Mouse (Mus musculus) adrenal gland (tissue): Measurements from ENCODE around the gene Fam189a2.

Experiments
- intact Hi-C: fragments of 180-260 bp; cut with DNase I; formaldehyde crosslinking; loops from one replicate; pipeline ENCODE4 v1.15.1; 2025
- long read RNA-seq, 2 experiments: library from polyadenylated mRNA; unstranded; transcript quantifications; one replicate each; pipeline ENCODE4 v2.0.0; 2020; ENCODE audit warnings: borderline replicate concordance in 1 of 2; ENCODE audit not compliant: insufficient replicate concordance in 1 of 2

The Fam189a2 gene
- long read RNA-seq, experiment 1, partial matches to known transcripts: 1 of 1 reads
- long read RNA-seq, experiment 1, other reads (novel, unspliced or antisense): 0 of 1 reads
- long read RNA-seq, experiment 2, partial matches to known transcripts: 1 of 1 reads
- long read RNA-seq, experiment 2, other reads (novel, unspliced or antisense): 0 of 1 reads

DNA sequence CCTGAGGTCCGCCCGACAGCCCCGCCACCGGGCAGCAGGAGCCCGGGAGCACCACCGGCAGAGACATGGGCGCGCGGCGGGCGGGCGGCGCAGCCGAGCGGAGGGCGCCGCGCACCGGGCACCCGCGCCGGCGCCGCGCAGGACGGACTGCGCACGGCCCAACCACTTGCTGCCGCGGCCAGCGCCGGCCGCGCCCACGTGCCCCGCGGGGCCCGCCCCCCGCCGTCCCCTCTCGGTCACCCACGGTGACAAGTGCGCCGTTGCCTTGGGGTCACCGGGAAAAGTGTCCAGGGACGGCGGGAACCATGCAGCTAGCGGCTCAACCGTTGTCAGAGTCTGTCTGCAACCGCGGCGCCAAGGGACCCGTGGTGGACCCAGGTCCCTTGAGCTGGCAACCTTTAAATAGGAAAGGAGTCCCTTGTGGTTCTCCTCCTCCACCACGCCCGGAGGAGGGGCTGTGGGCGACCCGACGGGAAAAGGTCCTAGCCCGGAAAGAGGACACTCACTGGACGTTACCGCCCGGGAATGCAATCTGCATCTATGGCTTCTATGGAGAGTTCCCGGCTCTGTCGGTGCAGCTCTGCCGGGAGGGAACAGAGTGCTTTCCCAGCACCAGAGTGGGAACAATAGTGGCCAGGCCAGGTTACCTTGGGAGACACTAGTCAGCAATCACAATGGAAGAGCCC, at the start of gene Fam189a2:
Gene Fam189a2 (minus strand): TSS at position 149 of the 686 bp plus-strand sequence.
- intact Hi-C loops: loop anchor here (5.0 kb wide), 1 partner anchor 59 kb away; no protein-coding TSS in a partner anchor

DNA sequence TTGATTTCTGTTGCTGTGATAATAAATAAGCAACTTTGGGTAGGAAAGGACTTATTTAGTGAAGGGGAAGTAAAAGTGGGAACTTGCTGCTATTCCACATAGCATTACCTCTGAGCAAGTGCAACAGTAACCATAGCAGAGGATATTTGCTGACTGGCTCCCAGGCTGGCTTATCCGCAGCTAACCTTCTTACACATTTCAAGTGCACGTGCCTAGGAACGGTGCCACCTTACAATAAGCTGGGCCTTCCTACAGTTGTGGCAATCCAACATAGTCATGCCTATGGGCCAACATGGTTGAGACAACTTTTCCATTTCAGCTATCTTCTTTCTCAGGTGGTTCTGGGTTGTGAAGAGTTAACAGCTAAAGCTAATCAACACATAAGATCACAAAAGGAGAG, 46.8 kb upstream of the Fam189a2 start:
- intact Hi-C loops: no loop called here

DNA sequence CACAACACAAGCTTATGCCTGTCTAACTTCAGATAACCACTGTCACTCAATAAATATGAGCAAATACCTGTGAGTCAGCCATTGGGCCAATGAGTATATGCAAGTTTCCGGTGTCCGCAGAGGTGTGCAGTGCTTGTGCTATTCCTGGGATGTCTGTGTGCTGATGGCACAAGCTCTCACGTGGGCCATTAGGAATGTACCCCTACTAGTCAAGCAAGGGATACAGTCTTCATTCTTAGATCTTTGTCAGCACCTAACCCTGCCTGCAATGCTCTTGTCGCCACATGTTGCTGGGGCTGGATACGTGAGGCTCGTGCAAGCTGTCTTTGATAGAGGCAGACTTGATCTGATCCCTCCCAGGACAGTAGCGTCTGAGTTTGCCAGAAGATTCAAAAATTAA, 45.7 kb upstream of the Fam189a2 start:
- intact Hi-C loops: no loop called here

DNA sequence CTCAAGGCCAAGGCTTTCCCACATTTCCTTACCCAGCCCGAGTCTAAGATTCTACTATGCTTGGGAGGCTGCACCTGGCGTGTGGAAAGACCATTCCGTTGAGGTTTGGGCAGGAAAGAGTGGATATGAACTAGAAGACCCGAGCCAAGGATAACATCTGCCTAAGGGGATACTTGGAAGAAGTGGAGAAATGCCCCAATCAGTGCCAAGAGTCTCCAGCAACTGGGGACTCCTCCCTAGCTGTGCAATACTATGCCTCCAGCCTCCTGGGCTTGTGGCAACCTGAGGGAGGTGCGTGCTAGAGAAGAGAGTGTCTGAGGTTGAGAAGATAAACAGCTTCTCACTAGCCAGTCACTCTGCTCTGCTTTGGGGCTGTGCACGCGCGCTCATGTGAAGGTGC, 45.1 kb upstream of the Fam189a2 start:
- intact Hi-C loops: no loop called here

DNA sequence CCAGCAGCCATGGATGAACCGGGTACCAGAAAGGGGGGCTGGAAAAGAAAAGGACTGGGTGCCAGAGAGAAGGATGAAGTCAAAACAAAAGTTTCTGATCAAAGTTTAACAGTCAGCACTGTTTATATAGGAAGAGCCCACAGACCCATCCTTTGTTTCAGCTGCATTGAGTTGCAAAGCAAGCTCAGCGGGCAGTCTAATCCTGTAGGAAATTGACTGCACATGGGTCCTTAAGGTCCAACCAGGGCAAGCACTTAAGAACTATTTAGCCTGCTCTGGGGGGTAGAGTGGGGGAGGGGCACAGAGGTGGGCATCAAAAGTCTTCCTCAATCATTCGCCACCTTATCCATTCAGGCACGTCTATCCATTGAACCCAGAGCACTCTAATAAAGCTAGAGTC, 42.3 kb upstream of the Fam189a2 start:
- intact Hi-C loops: no loop called here

DNA sequence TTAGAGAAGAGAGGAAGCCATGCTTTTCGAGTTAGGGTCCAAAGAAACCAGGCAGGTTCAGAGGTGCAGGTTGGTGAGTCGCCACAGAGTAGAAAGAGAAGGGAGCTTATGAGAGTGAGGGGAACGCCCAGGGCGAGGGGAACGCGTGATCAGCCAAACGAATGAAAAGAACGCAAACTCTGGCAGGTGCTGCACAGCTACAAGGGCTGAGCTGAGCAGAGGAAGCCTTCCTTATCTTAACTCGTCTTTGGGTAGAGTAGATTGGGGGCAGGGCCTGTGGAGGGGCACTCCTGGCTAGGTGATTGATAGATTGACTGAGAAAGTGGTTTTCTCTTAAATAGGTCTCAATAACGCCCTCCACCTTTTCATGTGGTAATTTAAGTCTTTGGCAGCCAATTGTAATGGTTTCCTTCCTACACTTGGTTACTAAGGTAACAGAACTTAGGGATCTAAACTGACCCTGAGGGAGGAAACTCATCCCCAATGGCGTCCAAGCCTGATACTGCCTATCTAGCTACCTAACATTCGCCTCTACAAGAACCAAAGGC, 33.6 kb upstream of the Fam189a2 start:
- intact Hi-C loops: no loop called here

DNA sequence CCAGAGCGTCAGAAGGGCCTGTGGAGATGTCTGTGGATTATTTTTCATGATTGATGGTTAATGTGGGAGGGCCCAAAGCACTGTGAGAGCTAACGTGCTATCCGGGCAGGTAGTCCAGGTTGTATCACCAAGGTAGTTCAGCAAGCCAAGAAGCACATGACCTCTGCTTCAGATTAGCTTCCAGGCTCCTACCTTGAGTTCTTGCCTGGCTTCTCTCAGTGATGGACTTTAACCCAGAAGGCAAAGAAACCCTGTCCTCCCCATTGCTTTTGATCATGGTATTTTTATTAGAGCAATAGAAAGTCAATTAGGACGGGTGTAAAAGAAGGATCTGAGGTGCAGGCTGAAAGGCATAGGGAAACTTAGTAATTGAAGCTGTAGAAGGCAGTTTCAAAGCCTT, 32.8 kb upstream of the Fam189a2 start:
- intact Hi-C loops: no loop called here

DNA sequence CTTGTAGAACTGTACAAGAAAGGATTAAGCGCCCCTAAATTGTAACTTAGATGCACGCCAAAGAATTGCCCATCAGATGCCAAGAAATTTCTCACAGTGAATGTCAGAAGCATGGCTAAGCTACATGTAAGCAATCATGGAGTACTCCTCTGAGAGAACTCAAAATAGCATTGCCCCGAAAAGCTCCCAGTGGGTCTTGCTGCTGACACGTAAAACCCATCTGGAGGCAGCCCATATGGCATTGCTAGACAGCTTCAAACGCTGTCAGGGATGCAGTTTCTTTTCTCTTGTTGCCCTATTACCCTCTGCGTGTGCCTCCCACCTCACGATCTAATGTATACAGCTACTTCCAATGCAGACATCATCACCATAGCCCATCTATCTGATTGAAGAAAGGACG, 28.0 kb upstream of the Fam189a2 start:
- intact Hi-C loops: no loop called here

DNA sequence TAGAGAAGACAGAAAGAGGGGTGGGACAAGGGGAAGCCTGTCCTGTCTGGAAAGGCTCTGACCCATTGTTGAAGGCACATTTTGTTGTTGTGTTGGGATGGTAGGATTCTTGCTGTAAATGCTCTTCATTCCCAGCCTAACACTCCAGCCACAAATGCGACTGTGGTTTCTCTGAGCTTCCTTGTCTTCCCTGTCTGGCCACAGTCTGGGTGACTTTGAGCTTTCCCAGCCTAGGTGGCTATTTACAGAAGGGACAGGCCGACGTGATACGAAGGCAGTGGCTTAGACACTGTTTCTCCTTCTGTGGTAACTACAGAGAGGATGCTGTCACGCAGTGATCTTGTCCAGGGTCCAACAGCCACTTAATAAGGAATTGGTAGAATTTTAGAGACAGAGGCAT, 27.2 kb upstream of the Fam189a2 start:
- intact Hi-C loops: no loop called here

DNA sequence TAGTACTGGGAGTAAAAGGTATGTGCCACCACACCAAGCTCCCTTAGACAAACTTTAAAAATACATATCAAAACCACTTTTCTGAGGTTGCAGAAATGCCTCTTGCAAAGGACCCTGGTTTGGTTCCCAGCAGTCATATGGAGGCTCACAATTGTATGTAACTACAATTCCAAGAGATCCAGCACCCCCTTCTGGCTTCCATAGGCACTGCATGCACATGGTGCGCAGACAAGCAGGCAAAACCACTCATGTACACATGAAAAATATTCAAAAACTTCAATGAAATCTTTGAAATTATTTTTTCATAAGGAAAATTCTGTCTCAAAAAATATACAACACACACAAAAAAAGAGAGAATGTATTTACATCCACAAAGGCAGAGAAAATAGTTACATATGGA, 26.1 kb upstream of the Fam189a2 start:
- intact Hi-C loops: no loop called here

DNA sequence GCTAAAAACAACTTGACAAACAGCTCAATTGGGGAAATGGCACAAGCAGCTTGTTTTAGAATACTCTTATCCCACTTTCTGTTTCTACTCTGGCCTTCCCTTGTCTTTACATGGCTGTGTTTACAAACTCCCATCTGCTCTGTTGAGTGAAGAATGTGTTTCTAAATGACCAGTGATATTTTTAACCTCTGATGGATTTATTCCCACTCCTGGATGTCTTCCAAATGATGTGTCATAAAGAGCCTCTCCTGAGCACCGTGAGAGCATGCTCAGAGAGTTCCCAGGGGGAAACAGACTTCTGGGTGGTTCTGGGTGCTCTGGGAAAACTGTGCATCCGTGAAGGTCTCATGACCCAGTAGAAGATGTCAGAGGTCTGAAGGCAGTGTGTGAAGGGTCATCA, 24.1 kb upstream of the Fam189a2 start:
- intact Hi-C loops: no loop called here

DNA sequence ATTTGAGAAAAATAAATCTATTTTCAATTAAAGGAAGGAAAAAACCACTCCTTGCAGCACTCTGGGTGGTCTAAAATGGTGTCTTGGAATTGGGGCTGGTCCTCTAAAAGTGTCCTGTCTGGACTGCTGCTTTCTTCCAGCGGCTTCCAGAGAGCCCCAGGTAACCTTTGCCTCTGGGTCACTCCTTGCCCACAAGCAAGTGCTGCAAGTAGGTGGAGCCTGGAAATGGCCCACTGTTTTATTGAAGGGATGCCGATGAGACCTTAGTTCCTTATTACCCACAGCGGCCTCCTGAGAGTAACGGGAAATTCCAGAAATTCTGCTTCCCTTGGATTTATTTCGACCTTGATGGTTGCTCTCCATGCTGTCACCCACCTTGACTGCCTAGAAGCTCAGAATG, 23.4 kb upstream of the Fam189a2 start:
- intact Hi-C loops: no loop called here

DNA sequence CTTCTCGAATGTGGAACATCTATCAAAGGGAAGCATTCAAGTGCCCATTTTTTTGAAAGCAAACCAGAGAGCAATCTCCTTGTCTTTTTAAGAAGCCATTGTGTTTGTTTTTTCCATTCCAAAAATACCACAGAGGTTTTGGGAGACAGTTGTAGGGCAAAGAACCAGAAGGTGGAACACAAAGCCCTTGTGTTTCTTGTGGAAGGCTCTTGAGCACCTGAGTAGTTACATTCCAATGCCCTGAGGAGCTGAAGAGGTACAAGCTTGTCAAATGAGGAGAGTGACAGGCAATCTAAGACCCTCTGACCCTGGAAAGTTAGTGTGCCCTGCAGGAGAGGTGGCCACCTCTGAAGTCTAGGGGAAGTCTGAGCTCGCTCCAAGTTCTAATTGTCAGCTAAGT, 19.7 kb upstream of the Fam189a2 start:
- intact Hi-C loops: no loop called here

DNA sequence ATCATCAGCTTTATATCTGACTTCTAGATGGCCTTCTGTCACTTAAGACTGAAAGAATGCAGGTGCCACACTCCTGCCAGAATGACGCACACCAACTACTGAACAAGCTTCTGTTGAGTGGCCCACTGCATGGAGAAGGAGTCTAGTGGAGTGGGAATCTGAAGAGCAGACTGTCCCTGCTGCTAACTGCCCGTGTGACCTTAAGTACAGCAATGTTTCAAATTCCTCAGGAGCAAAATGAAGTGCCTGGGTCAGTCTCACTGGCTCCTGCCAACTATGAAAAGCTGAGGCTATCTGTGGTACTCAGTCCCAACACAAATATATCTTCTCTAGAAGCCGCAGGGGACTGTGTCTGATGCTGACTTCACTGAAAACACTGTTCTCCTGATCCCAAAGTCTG, 18.5 kb upstream of the Fam189a2 start:
- intact Hi-C loops: no loop called here

DNA sequence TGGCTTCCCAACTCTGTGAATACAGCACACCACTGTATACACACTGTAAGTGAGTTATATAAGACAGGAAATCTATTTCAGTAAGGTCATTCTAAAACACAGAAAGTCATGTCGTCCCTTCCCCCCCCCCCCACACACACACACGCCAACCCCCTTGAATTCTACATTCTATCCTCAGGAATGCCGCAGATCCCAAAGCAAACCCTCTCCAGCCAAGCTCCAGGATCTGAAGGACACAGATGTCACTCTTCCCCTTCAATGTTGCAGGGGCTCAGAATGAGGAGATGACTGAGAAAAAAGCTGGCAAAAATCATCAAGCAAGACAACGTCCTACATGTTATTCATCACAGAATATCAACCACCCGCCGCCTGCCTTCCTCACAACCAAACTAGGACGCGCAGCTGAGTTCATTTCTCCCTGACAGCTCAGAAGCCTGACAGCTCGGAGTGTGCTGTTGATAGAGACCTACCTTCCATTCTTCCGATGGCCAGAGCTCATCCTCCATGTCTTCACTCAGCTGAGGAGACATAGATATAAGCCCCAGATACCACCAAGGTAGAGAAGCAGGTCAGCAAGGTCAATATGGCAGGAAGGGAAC, 15.7 kb upstream of the Fam189a2 start:
- intact Hi-C loops: no loop called here

DNA sequence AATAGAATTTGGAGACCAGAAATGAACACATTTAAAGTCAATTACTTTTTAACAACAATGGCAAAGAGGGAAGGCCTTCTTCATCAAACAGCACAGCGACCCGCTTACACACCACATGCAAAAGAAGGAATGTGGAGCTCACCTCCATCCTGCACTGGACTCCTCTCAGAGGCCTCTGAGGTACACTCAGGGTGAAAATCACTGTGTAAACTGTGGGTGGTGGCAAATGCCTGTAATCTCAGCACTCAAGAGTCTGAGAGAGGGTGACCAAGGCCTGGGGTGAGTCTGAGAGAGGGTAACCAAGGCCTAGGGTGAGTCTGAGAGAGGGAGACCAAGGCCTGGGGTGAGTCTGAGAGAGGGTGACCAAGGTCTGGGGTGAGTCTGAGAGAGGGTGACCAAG, 11.6 kb upstream of the Fam189a2 start:
- intact Hi-C loops: no loop called here

DNA sequence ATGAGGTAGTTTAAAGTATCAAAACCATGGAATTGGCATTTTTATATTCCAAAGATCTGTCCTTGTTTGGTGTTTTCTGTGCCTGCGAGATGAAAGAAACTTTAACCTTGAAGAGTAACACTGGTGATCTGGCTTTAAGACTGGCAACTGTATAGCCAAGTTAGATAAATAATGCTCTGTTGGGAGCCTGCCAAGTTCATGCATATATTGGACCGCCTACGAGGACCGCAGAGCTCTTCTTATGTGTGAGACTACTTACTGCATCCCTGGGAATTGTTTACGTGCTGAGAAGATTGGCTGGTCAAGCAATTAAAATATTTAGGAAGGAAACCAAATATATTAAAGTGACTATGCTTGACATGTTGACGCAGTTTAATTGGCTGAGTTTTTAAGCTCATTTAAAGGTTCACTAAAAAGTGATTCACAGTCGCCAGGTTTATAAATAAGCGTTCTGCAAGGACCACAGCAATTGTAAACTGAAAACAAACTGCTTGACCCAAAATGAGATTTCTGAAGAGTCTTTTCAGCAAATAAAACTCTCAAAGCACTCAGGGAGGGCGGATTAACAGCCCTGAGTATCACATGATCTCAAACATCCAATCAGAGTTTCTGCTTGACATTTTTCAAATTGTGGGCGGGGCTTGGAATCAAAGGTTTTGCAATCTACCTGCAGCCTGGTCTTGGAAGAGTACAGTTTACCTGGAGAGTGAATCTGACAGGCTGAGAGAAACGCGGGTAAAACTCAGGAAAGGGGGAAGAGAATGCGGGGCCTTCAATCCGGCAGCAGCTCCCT, 8.4 kb upstream of the Fam189a2 start:
- intact Hi-C loops: no loop called here

DNA sequence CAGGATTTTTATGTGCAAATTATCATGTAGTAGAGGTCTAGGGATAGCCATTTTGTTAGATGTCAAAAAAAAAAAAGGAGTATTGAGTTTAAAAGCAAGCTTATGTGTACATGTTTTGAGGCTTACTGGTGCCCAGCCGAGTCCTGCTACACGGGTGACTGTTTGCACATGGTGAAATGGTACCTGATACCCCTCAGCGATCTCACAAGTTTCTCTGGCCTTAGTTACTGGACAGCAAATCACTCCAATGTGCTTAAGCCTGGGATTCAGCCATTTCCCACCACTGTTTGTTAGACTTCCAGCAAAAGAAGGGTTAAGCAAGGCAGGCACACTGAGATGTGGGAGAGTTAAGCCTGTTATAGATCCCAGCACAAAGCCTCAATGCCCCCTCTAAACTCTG, 3.5 kb upstream of the Fam189a2 start:
- intact Hi-C loops: loop anchor here (5.0 kb wide), 1 partner anchor 62 kb away; no protein-coding TSS in a partner anchor

DNA sequence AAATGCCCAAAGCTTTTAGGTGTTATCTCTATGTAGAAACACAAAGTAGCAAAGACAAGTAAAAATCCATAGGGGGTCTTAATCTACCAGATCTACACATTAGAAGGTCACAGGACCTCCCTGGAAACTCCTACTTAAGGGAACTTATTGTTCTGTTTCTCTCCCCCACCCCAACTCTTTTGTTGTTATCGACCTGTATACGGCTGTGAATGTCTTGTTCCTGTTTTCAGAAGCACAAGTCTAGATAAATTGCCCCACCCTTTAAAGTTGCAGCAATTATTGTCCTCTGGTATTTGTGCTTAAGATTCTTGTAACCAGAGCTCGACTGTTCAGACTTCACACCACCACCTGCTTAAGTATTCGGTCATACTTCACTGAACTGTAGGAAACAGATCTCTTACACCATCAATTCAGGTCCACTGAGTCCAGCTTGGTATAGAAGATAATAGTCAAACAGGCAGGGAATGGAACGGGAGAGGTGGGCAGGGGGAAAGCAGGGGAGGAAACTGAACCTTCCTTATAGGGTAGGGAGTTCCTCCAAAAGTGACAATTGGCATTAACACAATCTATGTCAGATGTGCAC, 1.9 kb upstream of the Fam189a2 start:
- intact Hi-C loops: loop anchor here (5.0 kb wide), 1 partner anchor 60 kb away; no protein-coding TSS in a partner anchor

DNA sequence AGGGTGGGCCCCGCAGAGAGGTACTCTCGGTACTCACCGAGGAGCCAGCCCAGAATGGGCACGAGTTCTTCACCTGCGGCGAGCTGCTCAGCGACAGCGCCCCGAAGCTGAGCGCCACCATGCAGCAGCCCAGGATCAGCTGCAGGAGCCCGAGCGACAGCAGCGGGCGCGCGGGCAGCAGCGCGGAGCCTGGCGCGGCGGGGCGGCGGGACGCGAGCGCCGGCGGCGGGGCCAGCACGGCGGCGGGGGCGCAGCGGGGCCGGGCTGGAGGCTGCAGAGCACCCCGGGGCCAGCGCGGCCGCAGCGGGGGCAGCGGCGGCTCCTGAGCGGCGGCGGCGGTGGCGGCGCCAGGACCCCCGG, 328 bp downstream of the Fam189a2 start:
- intact Hi-C loops: loop anchor here (5.0 kb wide), 1 partner anchor 58 kb away; no protein-coding TSS in a partner anchor
